In genomic region chr4:131486821-131487220, GRCm38 (mm10) we compare ENCODE assay signal across 9 mouse cellular contexts.
A peak's percentile ranks its signal among the peaks of the same experiment; 100 is the strongest.
DNase-seq lines count a peak whose midpoint lies in the region; ATAC-seq and TF ChIP-seq lines count a peak whose summit lies in the region.
"Had no signal": no experiment of that assay in that cellular context is flagged by ENCODE, and none has a peak within 500 bp of the region (broad histone marks: within the 10 kb centered on the region; RNA-seq: fewer than 3 reads in every experiment).

No protein-coding gene starts in this region.

- TF ChIP-seq EP300 in liver, embryonic 14.5 days (IDR thresholded peaks at IDR 0.05; ENCODE audit: low read depth): no peak

- peak; percentile 7 for DNase-seq in 3T3-L1 (ENCODE audit: low read depth, low spot score)
- DNase-seq in adrenal gland, postnatal 25 days: peak; percentile 85
- peak; percentile 90 for DNase-seq in embryonic facial prominence, embryonic 10.5 days (ENCODE audit: low spot score)
- DNase-seq in heart, embryonic 10.5 days (ENCODE audit: low spot score): peak; percentile 87
- peak; percentile 93 for DNase-seq in kidney, postnatal 10 days
- peak; percentile 4 to 16 (median 7) for DNase-seq in liver, embryonic 14.5 days (ENCODE audit: low read depth in 3 of 3, low spot score in 3 of 3)
- DNase-seq in testis, postnatal 14 days (ENCODE audit: low spot score): peak; percentile 81

- H3K36me3 ChIP-seq in embryonic facial prominence, embryonic 10.5 days (replicated peaks): no peaks in the 10 kb centered on the region
- H3K36me3 ChIP-seq in heart, embryonic 10.5 days: no peaks in the 10 kb centered on the region
- H3K36me3 ChIP-seq in liver, embryonic 14.5 days (replicated peaks; ENCODE audit: control insufficient read depth, insufficient read depth, low read depth): no peaks in the 10 kb centered on the region

- H3K9me3 ChIP-seq in embryonic facial prominence, embryonic 10.5 days: no peaks in the 10 kb centered on the region
- no peaks in the 10 kb centered on the region for H3K9me3 ChIP-seq in heart, embryonic 10.5 days
- no peaks in the 10 kb centered on the region for H3K9me3 ChIP-seq in liver, embryonic 14.5 days (ENCODE audit: control insufficient read depth, low read length)

- H3K4me2 ChIP-seq in liver, embryonic 14.5 days (ENCODE audit: low read depth): no peak overlapping the region

- H3K4me3 ChIP-seq in embryonic facial prominence, embryonic 10.5 days: no peak overlapping the region
- H3K4me3 ChIP-seq in heart, embryonic 10.5 days: no peak overlapping the region
- no peak overlapping the region for H3K4me3 ChIP-seq in liver, embryonic 14.5 days (ENCODE audit: insufficient read depth in 1 of 2, low read depth in 2 of 2, low read length in 2 of 2)
- no peak overlapping the region for H3K4me3 ChIP-seq in olfactory bulb, adult 2 months (ENCODE audit: insufficient read depth, low read depth, low read length)
- H3K4me3 ChIP-seq: myocyte had no signal

- TF ChIP-seq CTCF in liver, embryonic 14.5 days (IDR thresholded peaks at IDR 0.05; ENCODE audit: low read depth): peak; percentile 96
- peak; percentile 84 for TF ChIP-seq CTCF in olfactory bulb, adult 2 months (IDR thresholded peaks at IDR 0.05; ENCODE audit: insufficient read depth, low read depth, low read length)

- H3K4me1 ChIP-seq in embryonic facial prominence, embryonic 10.5 days: peaks cover 74% of the 10 kb centered on the region
- peaks cover 36% of the 10 kb centered on the region for H3K4me1 ChIP-seq in heart, embryonic 10.5 days
- no peaks in the 10 kb centered on the region for H3K4me1 ChIP-seq in liver, embryonic 14.5 days (replicated peaks; ENCODE audit: control insufficient read depth in 2 of 2, insufficient read depth in 2 of 2, low read length in 1 of 2)
- H3K4me1 ChIP-seq in olfactory bulb, adult 2 months (ENCODE audit: control insufficient read depth, insufficient read depth, low read length): peaks cover 44% of the 10 kb centered on the region

- WGBS in embryonic facial prominence, embryonic 10.5 days: 10% methylated on average over 4 of the region's 4 CpGs
- 14% methylated on average over 4 of the region's 4 CpGs for WGBS in heart, embryonic 10.5 days
- 14% methylated on average over 4 of the region's 4 CpGs for WGBS in liver, embryonic 14.5 days (ENCODE audit: insufficient replicate concordance)
- WGBS in olfactory bulb, adult 2 months: 19% methylated on average over 4 of the region's 4 CpGs

- no peak for ATAC-seq in liver, embryonic 14.5 days (ENCODE audit: insufficient read depth)

- no peak overlapping the region for H3K9ac ChIP-seq in liver, embryonic 14.5 days (replicated peaks)

- peaks cover 16% of the 10 kb centered on the region for H3K27me3 ChIP-seq in embryonic facial prominence, embryonic 10.5 days (replicated peaks; ENCODE audit: low read depth, poor library complexity, severe bottlenecking)
- peaks cover 58% of the 10 kb centered on the region for H3K27me3 ChIP-seq in heart, embryonic 10.5 days (ENCODE audit: insufficient read depth, poor library complexity, severe bottlenecking)
- no peaks in the 10 kb centered on the region for H3K27me3 ChIP-seq in liver, embryonic 14.5 days (ENCODE audit: control insufficient read depth, insufficient read depth, low read length)

- no peak for TF ChIP-seq POLR2A in olfactory bulb, adult 2 months (IDR thresholded peaks at IDR 0.05; ENCODE audit: insufficient read depth, low read depth, low read length)

- H3K27ac ChIP-seq in embryonic facial prominence, embryonic 10.5 days (replicated peaks): no peak overlapping the region
- H3K27ac ChIP-seq in heart, embryonic 10.5 days: no peak overlapping the region
- no peak overlapping the region for H3K27ac ChIP-seq in liver, embryonic 14.5 days
- no peak overlapping the region for H3K27ac ChIP-seq in olfactory bulb, adult 2 months (ENCODE audit: insufficient read depth, low read depth, low read length)

Comparison
In these comparisons a context has a peak if more than half of its experiments do, and no peak if none do; other contexts are left out.
1. DNase-seq: peak in every context shown above with its lines; median percentile 93 in kidney, postnatal 10 days; 90 in embryonic facial prominence, embryonic 10.5 days; 87 in heart, embryonic 10.5 days; 85 in adrenal gland, postnatal 25 days; 81 in testis, postnatal 14 days; 7 in 3T3-L1; 7 in liver, embryonic 14.5 days.